Mouse (Mus musculus): Measurements from ENCODE around the gene Gdf3. TPM values are rescaled to one million over a fixed set of nuclear protein-coding genes. Genes with fewer than 3 reads are reported as not detected.
"Not testable (repeated sequence)": the region's sequence is repeated elsewhere in the genome, so short reads cannot be mapped to it uniquely, and the experiment has no call there.

The Gdf3 gene
- 0.17 and 0.56 TPM in 2 replicates for polyA plus RNA-seq (2014; fragmentation: Nextera tagmentation; extraction: Ambion mirVana)

DNA sequence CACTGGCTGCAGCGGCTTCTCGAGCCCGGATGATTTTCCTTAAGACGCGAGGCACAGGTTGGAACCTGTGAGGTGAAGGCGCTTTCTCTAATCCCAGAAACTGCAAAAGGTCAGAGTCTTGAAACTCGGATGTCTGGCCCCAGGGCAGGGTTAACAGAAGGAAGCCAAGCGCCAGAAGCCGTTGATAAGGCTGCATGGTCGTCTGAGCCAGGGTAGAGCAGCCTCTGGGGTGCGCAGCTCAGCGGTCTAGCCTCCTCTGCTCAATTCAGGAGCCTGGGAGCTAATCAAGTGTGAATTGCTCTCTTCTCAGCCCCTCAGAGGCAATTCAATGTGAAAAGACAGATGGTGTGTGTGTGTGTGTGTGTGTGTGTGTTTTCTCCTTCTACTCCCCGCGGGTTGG is at the start of gene Gdf3:
Gene Gdf3, minus strand, starts transcription at position 317 of the 400 bp plus-strand sequence.
- no peak for ATAC-seq (replicated peaks; ENCODE audit: insufficient number of reproducible peaks, low FRiP score, low TSS enrichment)
- Histone ChIP-seq H3K9ac (ENCODE audit: low read depth, low read length) (no peak within 1 kb of the TSS), H3K27ac (ENCODE audit: low read depth, low read length) (no peak within 1 kb of the TSS), H3K9me3 (replicated peaks; ENCODE audit: control insufficient read depth, low read length) (no peaks in the 10 kb centered on the region; the same call in 1 of the 2 replicates), H3K4me2 (peak within 1 kb of the TSS; percentile 46), H3K4me3 (ENCODE audit: low read depth, low read length) (no peak within 1 kb of the TSS), H3K27me3 (ENCODE audit: control insufficient read depth, insufficient read depth, low read length) (no peaks in the 10 kb centered on the region), H3K36me3 (ENCODE audit: control insufficient read depth, insufficient read depth, low read length) (no peaks in the 10 kb centered on the region), H3K4me1 (ENCODE audit: control insufficient read depth, insufficient read depth, low read length) (no peaks in the 10 kb centered on the region)
- WGBS (ENCODE audit: insufficient replicate concordance): 17% methylated on average over 14 of the region's 14 CpGs

DNA sequence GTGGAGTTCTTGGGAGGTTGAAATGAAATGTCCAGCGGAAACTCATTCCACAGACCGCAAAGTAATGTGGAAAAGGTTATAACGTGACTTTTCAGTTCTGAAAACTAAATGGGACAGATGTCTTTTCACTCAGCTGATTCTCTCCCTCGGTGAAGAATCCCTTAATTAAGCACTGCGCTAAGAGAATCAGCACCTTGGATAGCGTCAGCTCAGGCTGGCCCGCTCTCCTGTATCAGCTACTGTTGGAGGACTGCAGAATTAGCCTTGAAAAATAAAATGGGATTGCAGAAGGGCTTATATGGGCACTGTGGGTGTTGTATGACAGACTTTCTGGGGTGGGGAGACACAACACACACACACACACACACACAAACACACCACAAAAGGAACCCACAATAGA is 49.7 kb upstream of the Gdf3 start:
- ATAC-seq (replicated peaks; ENCODE audit: insufficient number of reproducible peaks, low FRiP score, low TSS enrichment): no peak
- H3K9me3 ChIP-seq (replicated peaks; ENCODE audit: control insufficient read depth, low read length): no peaks in the 10 kb centered on the region

GRCm38 (mm10) chr6:122657630-122658029 is 47.7 kb upstream of the Gdf3 start:
- no peaks in the 10 kb centered on the region for H3K4me1 ChIP-seq (ENCODE audit: control insufficient read depth, insufficient read depth, low read length)
- no peak overlapping the region for H3K4me3 ChIP-seq (ENCODE audit: low read depth, low read length)
- no peak overlapping the region for H3K4me2 ChIP-seq
- H3K9me3 ChIP-seq (replicated peaks; ENCODE audit: control insufficient read depth, low read length): no peaks in the 10 kb centered on the region
- no peak overlapping the region for H3K9ac ChIP-seq (ENCODE audit: low read depth, low read length)
- WGBS (ENCODE audit: insufficient replicate concordance): 78% methylated on average over 5 of the region's 5 CpGs
- no peak for ATAC-seq (replicated peaks; ENCODE audit: insufficient number of reproducible peaks, low FRiP score, low TSS enrichment)
- H3K27ac ChIP-seq (ENCODE audit: low read depth, low read length): no peak overlapping the region
- H3K27me3 ChIP-seq (ENCODE audit: control insufficient read depth, insufficient read depth, low read length): peaks cover 10% of the 10 kb centered on the region
- no peaks in the 10 kb centered on the region for H3K36me3 ChIP-seq (ENCODE audit: control insufficient read depth, insufficient read depth, low read length)

More for the DNA sequence above, 49.7 kb upstream of the Gdf3 start:
- Histone ChIP-seq H3K27ac (ENCODE audit: low read depth, low read length) (no peak overlapping the region), H3K4me1 (ENCODE audit: control insufficient read depth, insufficient read depth, low read length) (no peaks in the 10 kb centered on the region), H3K36me3 (ENCODE audit: control insufficient read depth, insufficient read depth, low read length) (no peaks in the 10 kb centered on the region), H3K27me3 (ENCODE audit: control insufficient read depth, insufficient read depth, low read length) (peaks cover 17% of the 10 kb centered on the region), H3K4me2 (no peak overlapping the region), H3K9ac (ENCODE audit: low read depth, low read length) (no peak overlapping the region), H3K4me3 (ENCODE audit: low read depth, low read length) (no peak overlapping the region)
- WGBS (ENCODE audit: insufficient replicate concordance): 6% methylated on average over 7 of the region's 7 CpGs

- Histone ChIP-seq H3K9me3 (replicated peaks; ENCODE audit: control insufficient read depth, low read length) (no peaks in the 10 kb centered on the region), H3K4me3 (ENCODE audit: low read depth, low read length) (no peak overlapping the region), H3K4me2 (no peak overlapping the region), H3K4me1 (ENCODE audit: control insufficient read depth, insufficient read depth, low read length) (no peaks in the 10 kb centered on the region), H3K36me3 (ENCODE audit: control insufficient read depth, insufficient read depth, low read length) (no peaks in the 10 kb centered on the region), H3K27ac (ENCODE audit: low read depth, low read length) (no peak overlapping the region), H3K9ac (ENCODE audit: low read depth, low read length) (no peak overlapping the region), H3K27me3 (ENCODE audit: control insufficient read depth, insufficient read depth, low read length) (no peaks in the 10 kb centered on the region)
- WGBS (ENCODE audit: insufficient replicate concordance): 77% methylated on average over 6 of the region's 6 CpGs
- ATAC-seq (replicated peaks; ENCODE audit: insufficient number of reproducible peaks, low FRiP score, low TSS enrichment): no peak
These were observed 44.4 kb upstream of the Gdf3 start for GRCm38 (mm10) chr6:122654301-122654700.

DNA sequence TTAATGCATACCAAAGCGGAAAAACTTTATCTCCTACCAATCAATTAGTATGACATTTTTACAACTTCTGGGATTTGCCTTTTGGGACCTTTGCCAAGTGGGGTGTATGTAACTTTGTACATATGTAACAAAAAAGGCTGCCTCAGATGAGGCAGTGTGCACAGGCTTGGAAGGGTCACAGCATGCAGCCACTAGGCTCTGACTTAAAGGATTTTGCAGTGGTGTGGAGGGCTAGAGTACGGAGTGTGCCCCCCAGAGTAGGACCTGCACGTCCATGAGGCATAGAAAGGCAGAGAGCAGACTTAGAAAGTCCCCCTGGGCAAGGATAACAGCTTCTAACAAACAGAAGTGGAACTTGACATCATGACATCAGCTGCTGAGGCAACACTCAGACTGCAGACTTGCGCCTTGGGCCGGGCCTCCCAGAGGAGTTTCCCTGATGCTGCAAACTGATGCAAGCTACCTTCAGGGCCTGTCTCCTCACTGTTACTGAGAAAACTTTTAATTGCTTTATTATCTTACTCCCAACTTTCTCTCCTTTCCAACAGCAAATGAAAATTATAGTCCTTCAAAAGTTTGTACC is 40.6 kb upstream of the Gdf3 start:
- Histone ChIP-seq H3K27me3 (ENCODE audit: control insufficient read depth, insufficient read depth, low read length) (no peaks in the 10 kb centered on the region), H3K4me2 (no peak overlapping the region), H3K4me1 (ENCODE audit: control insufficient read depth, insufficient read depth, low read length) (no peaks in the 10 kb centered on the region), H3K4me3 (ENCODE audit: low read depth, low read length) (no peak overlapping the region), H3K9me3 (replicated peaks; ENCODE audit: control insufficient read depth, low read length) (no peaks in the 10 kb centered on the region), H3K9ac (ENCODE audit: low read depth, low read length) (no peak overlapping the region), H3K36me3 (ENCODE audit: control insufficient read depth, insufficient read depth, low read length) (no peaks in the 10 kb centered on the region), H3K27ac (ENCODE audit: low read depth, low read length) (no peak overlapping the region)
- no peak for ATAC-seq (replicated peaks; ENCODE audit: insufficient number of reproducible peaks, low FRiP score, low TSS enrichment)
- WGBS (ENCODE audit: insufficient replicate concordance): 68% methylated on average over 5 of the region's 5 CpGs

- H3K4me1 ChIP-seq (ENCODE audit: control insufficient read depth, insufficient read depth, low read length): no peaks in the 10 kb centered on the region
- no peak overlapping the region for H3K9ac ChIP-seq (ENCODE audit: low read depth, low read length)
- H3K4me2 ChIP-seq: no peak overlapping the region
- no peaks in the 10 kb centered on the region for H3K9me3 ChIP-seq (replicated peaks; ENCODE audit: control insufficient read depth, low read length)
- no peak for ATAC-seq (replicated peaks; ENCODE audit: insufficient number of reproducible peaks, low FRiP score, low TSS enrichment)
- no peak overlapping the region for H3K4me3 ChIP-seq (ENCODE audit: low read depth, low read length)
- no peaks in the 10 kb centered on the region for H3K27me3 ChIP-seq (ENCODE audit: control insufficient read depth, insufficient read depth, low read length)
- H3K36me3 ChIP-seq (ENCODE audit: control insufficient read depth, insufficient read depth, low read length): no peaks in the 10 kb centered on the region
- H3K27ac ChIP-seq (ENCODE audit: low read depth, low read length): no peak overlapping the region
- WGBS (ENCODE audit: insufficient replicate concordance): 83% methylated on average over 3 of the region's 3 CpGs
These were observed 40.0 kb upstream of the Gdf3 start for GRCm38 (mm10) chr6:122649903-122650302.

- not testable (repeated sequence) for H3K27me3 ChIP-seq (ENCODE audit: control insufficient read depth, insufficient read depth, low read length); H3K4me1 ChIP-seq (ENCODE audit: control insufficient read depth, insufficient read depth, low read length); H3K4me3 ChIP-seq (ENCODE audit: low read depth, low read length); H3K36me3 ChIP-seq (ENCODE audit: control insufficient read depth, insufficient read depth, low read length); ATAC-seq (replicated peaks; ENCODE audit: insufficient number of reproducible peaks, low FRiP score, low TSS enrichment); H3K4me2 ChIP-seq; H3K9me3 ChIP-seq (replicated peaks; ENCODE audit: control insufficient read depth, low read length); H3K9ac ChIP-seq (ENCODE audit: low read depth, low read length); H3K27ac ChIP-seq (ENCODE audit: low read depth, low read length)
- WGBS (ENCODE audit: insufficient replicate concordance): 84% methylated on average over 20 of the region's 21 CpGs
These were observed 34.3 kb upstream of the Gdf3 start for GRCm38 (mm10) chr6:122644196-122644595.

DNA sequence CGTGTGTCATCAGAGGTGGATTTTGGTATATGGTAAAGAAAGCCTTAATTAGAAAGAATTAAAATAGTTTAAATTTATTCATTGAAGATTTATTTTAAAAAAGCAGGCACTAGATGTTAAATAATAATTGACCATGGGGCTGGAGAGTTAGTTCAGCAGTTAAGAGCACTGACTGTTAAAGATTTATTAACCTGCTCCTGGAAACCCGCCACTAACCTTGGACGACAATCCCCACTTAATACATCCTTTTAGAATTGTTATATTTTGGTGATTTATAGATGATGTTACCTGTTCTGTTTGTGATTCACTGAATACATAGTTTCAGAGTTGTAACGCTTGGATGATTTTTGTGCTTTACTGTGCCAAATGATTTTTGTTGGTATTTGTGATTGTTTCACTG is 27.7 kb upstream of the Gdf3 start:
- H3K4me1 ChIP-seq (ENCODE audit: control insufficient read depth, insufficient read depth, low read length); ATAC-seq (replicated peaks; ENCODE audit: insufficient number of reproducible peaks, low FRiP score, low TSS enrichment); H3K4me3 ChIP-seq (ENCODE audit: low read depth, low read length); H3K9ac ChIP-seq (ENCODE audit: low read depth, low read length); H3K9me3 ChIP-seq (replicated peaks; ENCODE audit: control insufficient read depth, low read length); H3K36me3 ChIP-seq (ENCODE audit: control insufficient read depth, insufficient read depth, low read length); H3K27me3 ChIP-seq (ENCODE audit: control insufficient read depth, insufficient read depth, low read length); H3K4me2 ChIP-seq; H3K27ac ChIP-seq (ENCODE audit: low read depth, low read length): not testable (repeated sequence)
- 82% methylated on average over 4 of the region's 4 CpGs for WGBS (ENCODE audit: insufficient replicate concordance)

DNA sequence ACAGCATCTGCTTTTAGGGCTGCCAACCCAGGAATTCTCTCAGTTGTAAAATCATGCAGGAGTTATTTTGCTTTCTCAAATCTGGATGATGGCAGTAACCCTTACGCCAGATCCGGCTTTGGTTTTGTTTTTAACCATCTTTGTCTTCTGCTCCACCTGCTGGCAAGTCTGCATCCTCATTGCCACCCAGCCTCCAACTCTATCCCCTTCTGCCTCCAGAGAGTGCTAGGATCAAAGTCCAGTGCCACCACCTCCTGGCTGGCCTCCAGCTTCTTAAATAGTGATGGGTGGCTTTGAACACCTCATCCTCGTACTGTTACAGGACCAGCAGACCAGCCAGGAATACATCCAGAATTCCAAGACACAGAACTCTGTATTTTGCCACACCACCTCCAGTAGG is 26.8 kb upstream of the Gdf3 start:
- WGBS (ENCODE audit: insufficient replicate concordance): 73% methylated on average over 3 of the region's 3 CpGs

More for the DNA sequence above, 26.8 kb upstream of the Gdf3 start:
- no peaks in the 10 kb centered on the region for H3K36me3 ChIP-seq (ENCODE audit: control insufficient read depth, insufficient read depth, low read length)
- H3K9me3 ChIP-seq (replicated peaks; ENCODE audit: control insufficient read depth, low read length): no peaks in the 10 kb centered on the region
- ATAC-seq (replicated peaks; ENCODE audit: insufficient number of reproducible peaks, low FRiP score, low TSS enrichment): no peak
- H3K9ac ChIP-seq (ENCODE audit: low read depth, low read length): no peak overlapping the region
- no peak overlapping the region for H3K4me3 ChIP-seq (ENCODE audit: low read depth, low read length)
- H3K4me1 ChIP-seq (ENCODE audit: control insufficient read depth, insufficient read depth, low read length): no peaks in the 10 kb centered on the region
- no peaks in the 10 kb centered on the region for H3K27me3 ChIP-seq (ENCODE audit: control insufficient read depth, insufficient read depth, low read length)
- no peak overlapping the region for H3K27ac ChIP-seq (ENCODE audit: low read depth, low read length)
- H3K4me2 ChIP-seq: no peak overlapping the region

Measured in heart, embryonic 11.5 days (tissue).